In genomic region chr2:30393370-30393656, GRCm38 (mm10) we compare ENCODE assay signal across 10 mouse cellular contexts. TPM values are rescaled to one million over a fixed set of nuclear protein-coding genes. Genes with fewer than 3 reads are reported as not detected.
DNase-seq lines count a peak whose midpoint lies in the region; ATAC-seq and TF ChIP-seq lines count a peak whose summit lies in the region.
"Had no signal": no experiment of that assay in that cellular context is flagged by ENCODE, and none has a peak within 500 bp of the region (broad histone marks: within the 10 kb centered on the region; RNA-seq: fewer than 3 reads in every experiment).

No protein-coding gene starts in this region.

- 62% methylated on average over 1 of the region's 1 CpGs for WGBS in kidney, embryonic 15.5 days
- WGBS in embryonic facial prominence, embryonic 11.5 days: 40% methylated on average over 1 of the region's 1 CpGs
- WGBS in intestine, embryonic 14.5 days: 40% methylated on average over 1 of the region's 1 CpGs
- WGBS in midbrain, postnatal 0 days: 81% methylated on average over 1 of the region's 1 CpGs

- H3K4me2 ChIP-seq in kidney, embryonic 15.5 days: peak overlapping the region; percentile 93
- H3K4me2 ChIP-seq in embryonic facial prominence, embryonic 11.5 days (ENCODE audit: low read depth, low read length): peak overlapping the region; percentile 95
- H3K4me2 ChIP-seq in intestine, embryonic 14.5 days (ENCODE audit: low read length): peak overlapping the region; percentile 66
- H3K4me2 ChIP-seq in midbrain, postnatal 0 days (ENCODE audit: low read depth, low read length, poor library complexity, severe bottlenecking): peak overlapping the region; percentile 82

- DNase-seq in kidney, postnatal 14 days: no peak
- no peak for DNase-seq in embryonic facial prominence, embryonic 11.5 days (ENCODE audit: low spot score)
- DNase-seq in intestine, embryonic 14.5 days (ENCODE audit: low spot score): peak; percentile 54
- no peak for DNase-seq in midbrain, postnatal 0 days (ENCODE audit: low spot score)
- DNase-seq in ovary, postnatal 10 days (ENCODE audit: low spot score): no peak
- no peak for DNase-seq in adrenal gland, adult (ENCODE audit: inconsistent age in 2 of 2, low spot score in 1 of 2)
- no peak for DNase-seq in left cerebral cortex, adult 9 months (ENCODE audit: low spot score in 2 of 2)
- DNase-seq: thymus, postnatal 4 days had no signal

- no peak for ATAC-seq in kidney, embryonic 15.5 days (replicated peaks; ENCODE audit: low FRiP score)
- no peak for ATAC-seq in embryonic facial prominence, embryonic 11.5 days (replicated peaks; ENCODE audit: insufficient number of reproducible peaks, low FRiP score, low TSS enrichment, low read depth)
- no peak for ATAC-seq in intestine, embryonic 14.5 days (replicated peaks; ENCODE audit: low FRiP score, low TSS enrichment, low read depth)
- ATAC-seq in midbrain, postnatal 0 days (ENCODE audit: low FRiP score): no peak
- ATAC-seq: inflammation-experienced regulatory T-cells, adult 6 months had no signal

- H3K4me1 ChIP-seq in kidney, embryonic 15.5 days: peaks cover 30% of the 10 kb centered on the region
- H3K4me1 ChIP-seq in embryonic facial prominence, embryonic 11.5 days (ENCODE audit: control insufficient read depth, insufficient read depth, low read length): peaks cover 3% of the 10 kb centered on the region
- H3K4me1 ChIP-seq in intestine, embryonic 14.5 days (replicated peaks; ENCODE audit: control insufficient read depth, insufficient read depth, low read length): peaks cover 10% of the 10 kb centered on the region
- H3K4me1 ChIP-seq in midbrain, postnatal 0 days (ENCODE audit: insufficient read depth, low read length): peaks cover 13% of the 10 kb centered on the region

- peaks cover 30% of the 10 kb centered on the region for H3K36me3 ChIP-seq in kidney, embryonic 15.5 days
- peaks cover 4% of the 10 kb centered on the region; the same call in 1 of the 2 replicates for H3K36me3 ChIP-seq in embryonic facial prominence, embryonic 11.5 days (replicated peaks; ENCODE audit: control insufficient read depth, insufficient read depth, low read depth, low read length)
- peaks cover 32% of the 10 kb centered on the region for H3K36me3 ChIP-seq in intestine, embryonic 14.5 days (ENCODE audit: control insufficient read depth, insufficient read depth, low read length)
- H3K36me3 ChIP-seq in midbrain, postnatal 0 days (ENCODE audit: insufficient read depth, low read length): peaks cover 29% of the 10 kb centered on the region

- no peak for TF ChIP-seq CTCF in midbrain, postnatal 0 days (IDR thresholded peaks at IDR 0.05)

- no peaks in the 10 kb centered on the region for H3K27me3 ChIP-seq in kidney, embryonic 15.5 days
- H3K27me3 ChIP-seq in embryonic facial prominence, embryonic 11.5 days (ENCODE audit: control insufficient read depth, insufficient read depth, low read length): no peaks in the 10 kb centered on the region
- H3K27me3 ChIP-seq in intestine, embryonic 14.5 days (replicated peaks; ENCODE audit: control insufficient read depth, insufficient read depth, low read length): no peaks in the 10 kb centered on the region
- H3K27me3 ChIP-seq in midbrain, postnatal 0 days (ENCODE audit: insufficient read depth, low read length): no peaks in the 10 kb centered on the region

- peak overlapping the region; percentile 91 for H3K27ac ChIP-seq in kidney, embryonic 15.5 days
- H3K27ac ChIP-seq in embryonic facial prominence, embryonic 11.5 days (replicated peaks; ENCODE audit: low read depth, low read length): no peak overlapping the region
- H3K27ac ChIP-seq in intestine, embryonic 14.5 days (ENCODE audit: low read depth): peak overlapping the region; percentile 84
- peak overlapping the region; percentile 93 for H3K27ac ChIP-seq in midbrain, postnatal 0 days (ENCODE audit: low read depth, low read length)

- peak overlapping the region; percentile 61 for H3K9ac ChIP-seq in kidney, embryonic 15.5 days
- H3K9ac ChIP-seq in embryonic facial prominence, embryonic 11.5 days (replicated peaks; ENCODE audit: low read length): peak overlapping the region; percentile 77
- H3K9ac ChIP-seq in intestine, embryonic 14.5 days (ENCODE audit: low read length): peak overlapping the region; percentile 57
- peak overlapping the region; percentile 73 for H3K9ac ChIP-seq in midbrain, postnatal 0 days (replicated peaks; ENCODE audit: low read length, poor library complexity, severe bottlenecking)

- no peaks in the 10 kb centered on the region for H3K9me3 ChIP-seq in kidney, embryonic 15.5 days (replicated peaks)
- no peaks in the 10 kb centered on the region for H3K9me3 ChIP-seq in embryonic facial prominence, embryonic 11.5 days (replicated peaks; ENCODE audit: control insufficient read depth, low read length)
- no peaks in the 10 kb centered on the region for H3K9me3 ChIP-seq in intestine, embryonic 14.5 days (ENCODE audit: control insufficient read depth, low read length)
- no peaks in the 10 kb centered on the region for H3K9me3 ChIP-seq in midbrain, postnatal 0 days (ENCODE audit: low read length)

- H3K4me3 ChIP-seq in kidney, embryonic 15.5 days (replicated peaks): peak overlapping the region; percentile 73
- H3K4me3 ChIP-seq in embryonic facial prominence, embryonic 11.5 days (ENCODE audit: low read depth, low read length): peak overlapping the region; percentile 76
- peak overlapping the region; percentile 92 for H3K4me3 ChIP-seq in intestine, embryonic 14.5 days (ENCODE audit: low read depth, low read length)
- peak overlapping the region; percentile 62 for H3K4me3 ChIP-seq in midbrain, postnatal 0 days (ENCODE audit: low read depth, low read length)

RNA-seq across cellular contexts. Expression of gene Dolpp1, which starts 1.3 kb away (rescaled TPM):
- 36.9 and 37.7 TPM in 2 replicates for polyA plus RNA-seq in kidney, embryonic 15.5 days (2015; fragmentation: Nextera tagmentation; extraction: Ambion mirVana)
- polyA plus RNA-seq in embryonic facial prominence, embryonic 11.5 days (2014; fragmentation: Nextera tagmentation; extraction: Ambion mirVana): 29.1 and 33.4 TPM in 2 replicates
- polyA plus RNA-seq in intestine, embryonic 14.5 days (2014; fragmentation: Nextera tagmentation; extraction: Ambion mirVana): 40.0 and 41.7 TPM in 2 replicates
- total RNA-seq in midbrain, postnatal 0 days (2014; rRNA removed): 96.2 and 103 TPM in 2 replicates
- polyA plus RNA-seq in midbrain, postnatal 0 days (2015; fragmentation: Nextera tagmentation; extraction: Ambion mirVana): 56.6 and 59.7 TPM in 2 replicates

RNA-seq across cellular contexts. Expression of gene Crat, which starts 22.3 kb away (rescaled TPM):
- 27.2 and 30.9 TPM in 2 replicates for polyA plus RNA-seq in kidney, embryonic 15.5 days (2015; fragmentation: Nextera tagmentation; extraction: Ambion mirVana)
- 24.0 and 29.6 TPM in 2 replicates for polyA plus RNA-seq in embryonic facial prominence, embryonic 11.5 days (2014; fragmentation: Nextera tagmentation; extraction: Ambion mirVana)
- 22.6 and 25.3 TPM in 2 replicates for polyA plus RNA-seq in intestine, embryonic 14.5 days (2014; fragmentation: Nextera tagmentation; extraction: Ambion mirVana)
- 32.6 and 38.0 TPM in 2 replicates for total RNA-seq in midbrain, postnatal 0 days (2014; rRNA removed)
- polyA plus RNA-seq in midbrain, postnatal 0 days (2015; fragmentation: Nextera tagmentation; extraction: Ambion mirVana): 24.9 and 27.4 TPM in 2 replicates

RNA-seq across cellular contexts. Expression of gene Ptpa, which starts 22.5 kb away (rescaled TPM):
- polyA plus RNA-seq in kidney, embryonic 15.5 days (2015; fragmentation: Nextera tagmentation; extraction: Ambion mirVana): 162 and 175 TPM in 2 replicates
- polyA plus RNA-seq in embryonic facial prominence, embryonic 11.5 days (2014; fragmentation: Nextera tagmentation; extraction: Ambion mirVana): 53.7 and 62.4 TPM in 2 replicates
- polyA plus RNA-seq in intestine, embryonic 14.5 days (2014; fragmentation: Nextera tagmentation; extraction: Ambion mirVana): 76.6 and 78.2 TPM in 2 replicates
- 139 and 147 TPM in 2 replicates for total RNA-seq in midbrain, postnatal 0 days (2014; rRNA removed)
- polyA plus RNA-seq in midbrain, postnatal 0 days (2015; fragmentation: Nextera tagmentation; extraction: Ambion mirVana): 138 and 141 TPM in 2 replicates

RNA-seq across cellular contexts. Expression of gene Miga2, which starts 29.3 kb away (rescaled TPM):
- 26.4 and 28.8 TPM in 2 replicates for polyA plus RNA-seq in kidney, embryonic 15.5 days (2015; fragmentation: Nextera tagmentation; extraction: Ambion mirVana)
- 15.6 and 18.0 TPM in 2 replicates for polyA plus RNA-seq in embryonic facial prominence, embryonic 11.5 days (2014; fragmentation: Nextera tagmentation; extraction: Ambion mirVana)
- 22.0 and 24.2 TPM in 2 replicates for polyA plus RNA-seq in intestine, embryonic 14.5 days (2014; fragmentation: Nextera tagmentation; extraction: Ambion mirVana)
- 64.2 and 72.3 TPM in 2 replicates for total RNA-seq in midbrain, postnatal 0 days (2014; rRNA removed)
- polyA plus RNA-seq in midbrain, postnatal 0 days (2015; fragmentation: Nextera tagmentation; extraction: Ambion mirVana): 28.7 and 34.8 TPM in 2 replicates

RNA-seq across cellular contexts. Expression of gene Sh3glb2, which starts 34.2 kb away (rescaled TPM):
- 74.2 and 87.7 TPM in 2 replicates for polyA plus RNA-seq in kidney, embryonic 15.5 days (2015; fragmentation: Nextera tagmentation; extraction: Ambion mirVana)
- 41.6 and 50.0 TPM in 2 replicates for polyA plus RNA-seq in embryonic facial prominence, embryonic 11.5 days (2014; fragmentation: Nextera tagmentation; extraction: Ambion mirVana)
- 60.9 and 65.9 TPM in 2 replicates for polyA plus RNA-seq in intestine, embryonic 14.5 days (2014; fragmentation: Nextera tagmentation; extraction: Ambion mirVana)
- 375 and 403 TPM in 2 replicates for total RNA-seq in midbrain, postnatal 0 days (2014; rRNA removed)
- 185 and 199 TPM in 2 replicates for polyA plus RNA-seq in midbrain, postnatal 0 days (2015; fragmentation: Nextera tagmentation; extraction: Ambion mirVana)
